Mouse (Mus musculus): ENCODE measurements around the gene Ttc28. TPM values are rescaled to one million over a fixed set of nuclear protein-coding genes. Genes with fewer than 3 reads are reported as not detected.

The Ttc28 gene
- total and polyA plus RNA-seq, 3 experiments: 1.1 to 1.8 TPM; not detected in 1

- Histone ChIP-seq H3K4me1 (ENCODE audit: control insufficient read depth in 1 of 2, insufficient read depth in 2 of 2, low read length in 2 of 2) (no peaks in the 10 kb centered on the region), H3K36me3 (ENCODE audit: control insufficient read depth in 1 of 2, insufficient read depth in 2 of 2, low read length in 2 of 2) (no peaks in the 10 kb centered on the region), H3K9me3 (replicated peaks; ENCODE audit: insufficient read depth, low read length) (no peaks in the 10 kb centered on the region), H3K4me3 (ENCODE audit: control insufficient read depth in 1 of 2, insufficient read depth in 1 of 2, low read depth in 2 of 2, low read length in 2 of 2) (no peak overlapping the region), H3K27me3 (ENCODE audit: control insufficient read depth in 1 of 2, insufficient read depth in 2 of 2, low read length in 2 of 2) (no peaks in the 10 kb centered on the region), H3K79me2 (ENCODE audit: control insufficient read depth, insufficient read depth, low read length, poor library complexity) (no peaks in the 10 kb centered on the region), H3K9ac (ENCODE audit: control insufficient read depth, low read depth, low read length, poor library complexity, severe bottlenecking) (no peak overlapping the region), H3K27ac (ENCODE audit: control insufficient read depth, low read depth, low read length) (no peak overlapping the region)
- no peak for DNase-seq (ENCODE audit: low read depth, low spot score)
- TF ChIP-seq MYB (IDR thresholded peaks at IDR 0.05; ENCODE audit: low read depth, low read length) (no peak), GABPA (IDR thresholded peaks at IDR 0.05; ENCODE audit: low read depth, low read length) (no peak), MEF2A (IDR thresholded peaks at IDR 0.05; ENCODE audit: extremely low read depth, insufficient replicate concordance, low read depth, low read length, poor library complexity, severe bottlenecking) (no peak), KAT2A (conservative IDR thresholded peaks at IDR 0.05; ENCODE audit: low read depth, low read length) (no peak), POLR2AphosphoS5 (IDR thresholded peaks at IDR 0.05; ENCODE audit: borderline replicate concordance, low read depth, low read length) (no peak), SIN3A (IDR thresholded peaks at IDR 0.05; ENCODE audit: low read length) (no peak), EP300 (IDR thresholded peaks at IDR 0.05; ENCODE audit: low read depth in 1 of 2, low read length in 2 of 2) (no peak), NELFE (IDR thresholded peaks at IDR 0.05; ENCODE audit: low read depth, low read length) (no peak), ELF1 (IDR thresholded peaks at IDR 0.05; ENCODE audit: low read depth, low read length) (no peak), POLR2A (IDR thresholded peaks at IDR 0.05; ENCODE audit: control insufficient read depth in 1 of 2, insufficient read depth in 1 of 2, low read depth in 1 of 2, low read length in 2 of 2, poor library complexity in 1 of 2) (no peak), CTCF (IDR thresholded peaks at IDR 0.05 in 2 of 3, conservative IDR thresholded peaks at IDR 0.05 in 1 of 3; ENCODE audit: control insufficient read depth in 1 of 3, insufficient read depth in 1 of 3, low read depth in 2 of 3, low read length in 3 of 3, poor library complexity in 1 of 3, severe bottlenecking in 1 of 3) (no peak), NRF1 (IDR thresholded peaks at IDR 0.05; ENCODE audit: insufficient read depth, low read depth, low read length, poor library complexity, severe bottlenecking) (no peak), RCOR1 (IDR thresholded peaks at IDR 0.05; ENCODE audit: low read depth, low read length) (no peak)
These were observed 57.0 kb downstream of the Ttc28 start for GRCm38 (mm10) chr5:110936606-110937005.

GRCm38 (mm10) chr5:110944326-110944725, 64.7 kb downstream of the Ttc28 start:
- H3K9me3 ChIP-seq (replicated peaks; ENCODE audit: insufficient read depth, low read length): no peaks in the 10 kb centered on the region
- no peak overlapping the region for H3K9ac ChIP-seq (ENCODE audit: control insufficient read depth, low read depth, low read length, poor library complexity, severe bottlenecking)
- no peak overlapping the region for H3K4me3 ChIP-seq (ENCODE audit: control insufficient read depth in 1 of 2, insufficient read depth in 1 of 2, low read depth in 2 of 2, low read length in 2 of 2)
- no peaks in the 10 kb centered on the region for H3K4me1 ChIP-seq (ENCODE audit: control insufficient read depth in 1 of 2, insufficient read depth in 2 of 2, low read length in 2 of 2)
- TF ChIP-seq SMC3 (IDR thresholded peaks at IDR 0.05; ENCODE audit: low read depth, low read length): no peak
- no peak for TF ChIP-seq POLR2AphosphoS2 (IDR thresholded peaks at IDR 0.05; ENCODE audit: low read length)
- TF ChIP-seq JUND (IDR thresholded peaks at IDR 0.05; ENCODE audit: low read depth, low read length): no peak
- TF ChIP-seq RAD21 (IDR thresholded peaks at IDR 0.05; ENCODE audit: low read depth, low read length): no peak
- TF ChIP-seq NELFE (IDR thresholded peaks at IDR 0.05; ENCODE audit: low read depth, low read length): no peak
- no peak for TF ChIP-seq ZNF384 (IDR thresholded peaks at IDR 0.05; ENCODE audit: low read depth, low read length)
- no peak for TF ChIP-seq POLR2AphosphoS5 (IDR thresholded peaks at IDR 0.05; ENCODE audit: borderline replicate concordance, low read depth, low read length)
- no peak for TF ChIP-seq MAZ (IDR thresholded peaks at IDR 0.05; ENCODE audit: low read depth, low read length)
- no peak for TF ChIP-seq RCOR1 (IDR thresholded peaks at IDR 0.05; ENCODE audit: low read depth, low read length)
- TF ChIP-seq NRF1 (IDR thresholded peaks at IDR 0.05; ENCODE audit: insufficient read depth, low read depth, low read length, poor library complexity, severe bottlenecking): no peak
- no peak for TF ChIP-seq POLR2A (IDR thresholded peaks at IDR 0.05; ENCODE audit: control insufficient read depth in 1 of 2, insufficient read depth in 1 of 2, low read depth in 1 of 2, low read length in 2 of 2, poor library complexity in 1 of 2)
- TF ChIP-seq ELF1 (IDR thresholded peaks at IDR 0.05; ENCODE audit: low read depth, low read length): no peak
- no peak for TF ChIP-seq TBP (IDR thresholded peaks at IDR 0.05; ENCODE audit: low read depth, low read length)
- TF ChIP-seq MXI1 (IDR thresholded peaks at IDR 0.05; ENCODE audit: low read depth, low read length): no peak
- TF ChIP-seq GABPA (IDR thresholded peaks at IDR 0.05; ENCODE audit: low read depth, low read length): no peak
- TF ChIP-seq HCFC1 (IDR thresholded peaks at IDR 0.05; ENCODE audit: low read depth, low read length): no peak
- TF ChIP-seq USF1 (IDR thresholded peaks at IDR 0.05; ENCODE audit: low read depth, low read length): no peak
- no peak for TF ChIP-seq CHD1 (IDR thresholded peaks at IDR 0.05; ENCODE audit: low read depth, low read length)
- H3K79me2 ChIP-seq (ENCODE audit: control insufficient read depth, insufficient read depth, low read length, poor library complexity): no peaks in the 10 kb centered on the region
- DNase-seq (ENCODE audit: low read depth, low spot score): no peak
- H3K27ac ChIP-seq (ENCODE audit: control insufficient read depth, low read depth, low read length): no peak overlapping the region
- no peaks in the 10 kb centered on the region for H3K27me3 ChIP-seq (ENCODE audit: control insufficient read depth in 1 of 2, insufficient read depth in 2 of 2, low read length in 2 of 2)
- no peaks in the 10 kb centered on the region for H3K36me3 ChIP-seq (ENCODE audit: control insufficient read depth in 1 of 2, insufficient read depth in 2 of 2, low read length in 2 of 2)

All from MEL (cell line).